Mouse (Mus musculus): ENCODE results near the gene Ints7.

DNA sequence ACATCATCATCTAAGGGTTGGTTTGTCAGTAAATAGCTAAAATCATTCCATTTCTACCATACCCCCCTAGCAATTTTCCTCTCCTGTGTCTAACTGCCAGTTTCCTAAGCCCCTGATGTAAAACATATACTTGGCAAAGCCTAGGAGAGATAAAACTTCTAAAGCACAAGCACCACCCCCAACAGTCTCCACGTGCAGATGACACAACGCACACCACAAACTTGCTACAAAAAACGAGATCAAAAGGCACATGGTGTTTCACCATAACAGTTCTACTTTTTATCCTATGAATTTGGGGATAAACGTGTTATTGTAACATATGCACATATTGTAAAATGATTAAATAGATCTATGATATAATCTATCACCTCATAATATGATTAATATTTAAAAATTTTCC lies 33.8 kb upstream of the Ints7 start:
- TF ChIP-seq CTCF (IDR thresholded peaks at IDR 0.05; ENCODE audit: control insufficient read depth, insufficient read depth, low read length) (no peak), POLR2A (IDR thresholded peaks at IDR 0.05; ENCODE audit: borderline replicate concordance, control insufficient read depth, low read depth, low read length) (no peak)

All from bone marrow, adult 2 months (tissue).